Mouse (Mus musculus) ES-E14 (cell line): ENCODE data around the gene Taldo1. TPM values are rescaled to one million over a fixed set of nuclear protein-coding genes. Genes with fewer than 3 reads are reported as not detected.

Experiments used
- DNase-seq: peaks from one replicate; pipeline ENCODE4 v3.0.0-alpha.2; 2013; ENCODE audit warnings: low read depth, low spot score
- H3K27ac ChIP-seq: 2 replicates; pipeline ENCODE4 v1.5.1; 2012; ENCODE audit warnings: low read depth, mild to moderate bottlenecking, low read length, moderate library complexity, mixed read lengths; ENCODE audit not compliant: poor library complexity, insufficient read depth, severe bottlenecking
- H3K36me3 ChIP-seq: 2 replicates; pipeline ENCODE4 v1.6.1; 2012; ENCODE audit warnings: mild to moderate bottlenecking, low read length, moderate library complexity, mixed read lengths; ENCODE audit not compliant: control insufficient read depth, poor library complexity, insufficient read depth, severe bottlenecking
- H3K4me1 ChIP-seq, 2 experiments: fragments of 150-350 bp in 1 of 2; sonication (generic) in 1 of 2; 2 replicates each; pipeline ENCODE4 v1.6.1; 2012; ENCODE audit warnings: low read length in 2 of 2, mild to moderate bottlenecking in 1 of 2, mixed read lengths in 1 of 2; ENCODE audit not compliant: control insufficient read depth in 2 of 2, insufficient read depth in 2 of 2, poor library complexity in 1 of 2
- H3K4me3 ChIP-seq, 2 experiments: fragments of 150-350 bp in 1 of 2; sonication (generic) in 1 of 2; 2 replicates each; pipeline ENCODE4 v1.5.1; 2012; ENCODE audit warnings: low read length in 2 of 2, low read depth in 1 of 2, mild to moderate bottlenecking in 1 of 2, mixed read lengths in 1 of 2; ENCODE audit not compliant: insufficient read depth in 1 of 2, poor library complexity in 1 of 2, severe bottlenecking in 1 of 2
- H3K9ac ChIP-seq: 2 replicates; pipeline ENCODE4 v1.6.1; 2012; ENCODE audit warnings: low read depth, mild to moderate bottlenecking, low read length, mixed read lengths; ENCODE audit not compliant: poor library complexity, insufficient read depth, severe bottlenecking
- H3K9me3 ChIP-seq: fragments of 150-350 bp; sonication (generic); 2 replicates; pipeline ENCODE4 v1.6.1; 2012; ENCODE audit warnings: low read depth, mild to moderate bottlenecking, low read length; ENCODE audit not compliant: control insufficient read depth, insufficient read depth
- CHD2 ChIP-seq: IDR thresholded peaks from 2 replicates; pipeline ENCODE4 v1.6.1; 2014; ENCODE audit warnings: mild to moderate bottlenecking, low read depth, low read length, inconsistent platforms
- in situ Hi-C, 2 experiments: fragments of 600-800 bp; cut with MboI; formaldehyde crosslinking; loops; one replicate each; pipeline ENCODE4 v1.15.1; 2025; ENCODE audit warnings: low sequenced_read_pairs in 2 of 2, inconsistent platforms in 1 of 2; ENCODE audit not compliant: unreplicated experiment in 2 of 2
- total RNA-seq: library from RNA; depleted of rRNA; stranded (reverse); fragments of 300-350 nt; gene quantifications from 2 replicates; pipeline ENCODE4 v1.2.3, GENCODE M21; 2012; rRNA removed

Taldo1 gene
- total RNA-seq, 1 experiment, result 327 TPM

DNA sequence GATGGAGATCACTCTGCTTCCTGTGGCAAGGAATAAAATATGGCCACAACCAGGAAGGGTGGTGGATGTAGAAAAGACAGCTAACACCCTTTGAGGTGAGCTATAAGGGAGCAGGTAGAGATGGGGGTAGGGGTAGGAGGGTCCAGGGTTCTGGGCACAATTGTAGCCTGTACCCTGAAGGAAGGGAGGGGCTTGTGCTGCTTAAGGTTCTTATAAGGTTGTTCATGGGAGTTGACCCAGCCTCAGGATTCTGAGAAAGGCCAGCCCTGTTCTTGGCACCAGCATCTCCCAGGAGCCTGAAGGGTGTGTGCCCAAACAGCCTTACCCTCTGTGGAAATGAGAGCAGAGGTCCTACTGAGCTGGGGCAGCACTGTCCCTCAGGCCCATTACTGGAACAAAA lies 59.9 kb downstream of the Taldo1 start:
- in situ Hi-C loops, result no loop called here
- Histone ChIP-seq H3K9ac (no peak overlapping the region), H3K36me3 (peaks cover 36% of the 10 kb centered on the region), H3K4me3 (no peak overlapping the region), H3K27ac (no peak overlapping the region), H3K4me1 (peaks cover 0 to 11% of the 10 kb centered on the region in 2 experiments; a peak in 1 of 4 replicates), H3K9me3 (no peaks in the 10 kb centered on the region)
- no peak for TF ChIP-seq CHD2
- DNase-seq, result no peak

Other genes with a start within 250 kb of the Taldo1 start
- 61.9 and 70.3 TPM in 2 replicates for gene Rnh1, start 219.3 kb upstream of the Taldo1 start, total RNA-seq
- 130 and 133 TPM in 2 replicates for gene Hras, start 198.2 kb upstream of the Taldo1 start, total RNA-seq
- gene Lrrc56, start 198.0 kb upstream of the Taldo1 start, total RNA-seq, result 3.3 and 3.9 TPM in 2 replicates
- 4.0 and 6.4 TPM in 2 replicates for gene Lmntd2, start 178.1 kb upstream of the Taldo1 start, total RNA-seq
- gene Rassf7, start 176.3 kb upstream of the Taldo1 start, total RNA-seq, result 32.2 and 44.3 TPM in 2 replicates
- 101 and 107 TPM in 2 replicates for gene Phrf1, start 163.4 kb upstream of the Taldo1 start, total RNA-seq
- gene Irf7, start 125.7 kb upstream of the Taldo1 start, total RNA-seq, result 0.58 and 0.67 TPM in 2 replicates
- 0.13 and 0.26 TPM in 2 replicates for gene Cdhr5, start 115.4 kb upstream of the Taldo1 start, total RNA-seq
- gene Sct, start 113.1 kb upstream of the Taldo1 start, total RNA-seq, result 12.0 and 31.9 TPM in 2 replicates
- gene Drd4, start 100.2 kb upstream of the Taldo1 start, total RNA-seq, result 0.76 and 0.95 TPM in 2 replicates
- 23.7 and 31.1 TPM in 2 replicates for gene Deaf1, start 64.5 kb upstream of the Taldo1 start, total RNA-seq
- gene Tmem80, start 64.5 kb upstream of the Taldo1 start, total RNA-seq, result 7.3 and 9.7 TPM in 2 replicates
- 9.7 and 10.4 TPM in 2 replicates for gene Eps8l2, start 53.3 kb upstream of the Taldo1 start, total RNA-seq
- 25.9 and 41.2 TPM in 2 replicates for gene Gatd1, start 21.9 kb downstream of the Taldo1 start, total RNA-seq
- gene Cend1, start 37.3 kb downstream of the Taldo1 start, total RNA-seq, result 1.5 and 2.7 TPM in 2 replicates
- gene Slc25a22, start 45.7 kb downstream of the Taldo1 start, total RNA-seq, result 16.2 and 19.8 TPM in 2 replicates
- 23.4 and 36.0 TPM in 2 replicates for gene Pidd1, start 51.8 kb downstream of the Taldo1 start, total RNA-seq
- 3,085 and 4,150 TPM in 2 replicates for gene Rplp2, start 55.2 kb downstream of the Taldo1 start, total RNA-seq
- gene Pnpla2, start 63.0 kb downstream of the Taldo1 start, total RNA-seq, result 10.7 and 12.7 TPM in 2 replicates
- gene Cracr2b, start 68.9 kb downstream of the Taldo1 start, total RNA-seq, result 5.8 and 11.7 TPM in 2 replicates
- gene Cd151, start 75.2 kb downstream of the Taldo1 start, total RNA-seq, result 238 and 257 TPM in 2 replicates
- 110 and 120 TPM in 2 replicates for gene Polr2l, start 82.9 kb downstream of the Taldo1 start, total RNA-seq
- gene Tspan4, start 83.0 kb downstream of the Taldo1 start, total RNA-seq, result 75.9 and 98.8 TPM in 2 replicates
- gene Chid1, start 147.7 kb downstream of the Taldo1 start, total RNA-seq, result 30.1 and 46.1 TPM in 2 replicates
- 98.8 and 103 TPM in 2 replicates for gene Ap2a2, start 170.0 kb downstream of the Taldo1 start, total RNA-seq